Mouse (Mus musculus) spleen, adult 2 months (tissue): ENCODE measurements around the gene Grin2c.

ENCODE experiments used
- CTCF ChIP-seq: fragments of 200-500 bp; IDR thresholded peaks from 2 replicates; pipeline ENCODE4 v1.5.1; 2011; ENCODE audit warnings: mild to moderate bottlenecking, inconsistent platforms; ENCODE audit not compliant: insufficient read depth, insufficient read length, insufficient replicate concordance; ENCODE audit errors: extremely low read depth
- POLR2A ChIP-seq: fragments of 200-500 bp; IDR thresholded peaks from 2 replicates; pipeline ENCODE4 v1.6.1; 2011; ENCODE audit warnings: low read depth, low read length, inconsistent platforms

- TF ChIP-seq CTCF (no peak), POLR2A (no peak)
Observed at GRCm38 (mm10) chr11:115283486-115283765, 16.4 kb upstream of the Grin2c start.
